ENCODE assay signal across 25 mouse cellular contexts in the genomic region with DNA sequence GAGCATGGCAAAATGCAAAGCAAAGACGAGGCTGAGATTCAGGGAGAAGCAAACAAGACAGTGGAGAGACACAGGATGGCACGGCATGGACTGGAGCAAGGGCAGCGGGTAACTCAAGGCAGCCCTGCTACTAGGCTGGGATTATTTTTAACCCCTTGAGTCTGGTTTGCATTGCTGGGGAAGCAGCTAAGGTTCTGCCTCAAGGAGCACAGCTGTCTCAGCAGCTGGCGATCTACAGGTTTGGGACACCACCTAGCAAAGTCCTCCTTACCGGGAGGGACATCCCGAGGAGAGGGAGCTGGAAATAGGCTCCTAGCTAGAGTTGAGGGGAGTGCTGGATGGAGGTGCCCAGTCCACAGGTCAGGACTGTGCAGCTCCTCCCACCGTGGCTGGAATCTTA. TPM values are rescaled to one million over a fixed set of nuclear protein-coding genes. Genes with fewer than 3 reads are reported as not detected.
"Had no signal": no experiment of that assay in that cellular context is flagged by ENCODE, and none has a peak within 500 bp of the region (broad histone marks: within the 10 kb centered on the region; RNA-seq: fewer than 3 reads in every experiment).

No protein-coding gene starts in this region.

- H3K27ac ChIP-seq: liver, embryonic 13.5 days; liver, embryonic 15.5 days; lung, embryonic 15.5 days; midbrain, embryonic 10.5 days; midbrain, embryonic 13.5 days; neural tube, embryonic 12.5 days; stomach, embryonic 15.5 days; stomach, postnatal 0 days had no signal

- H3K9me3 ChIP-seq: liver, embryonic 13.5 days; liver, embryonic 15.5 days; lung, embryonic 15.5 days; midbrain, embryonic 10.5 days; midbrain, embryonic 13.5 days; neural tube, embryonic 12.5 days; stomach, embryonic 15.5 days had no signal

- H3K27me3 ChIP-seq: lung, embryonic 15.5 days; neural tube, embryonic 12.5 days; stomach, embryonic 15.5 days had no signal

- ATAC-seq: liver, postnatal 0 days; lung, postnatal 0 days; midbrain, embryonic 13.5 days; midbrain, embryonic 16.5 days had no signal

- H3K9ac ChIP-seq: liver, embryonic 13.5 days; liver, embryonic 15.5 days; liver, postnatal 0 days; lung, embryonic 15.5 days; midbrain, embryonic 13.5 days; neural tube, embryonic 12.5 days; stomach, embryonic 15.5 days had no signal

- H3K4me3 ChIP-seq: liver, embryonic 13.5 days; liver, embryonic 15.5 days; lung, embryonic 15.5 days; midbrain, embryonic 10.5 days; midbrain, embryonic 13.5 days; neural tube, embryonic 12.5 days; stomach, embryonic 15.5 days had no signal

- DNase-seq: liver; liver, embryonic 13.5 days; liver, postnatal 0 days; lung, adult 2 months; lung, postnatal 14 days; lung, postnatal 36 days; right cerebral cortex, postnatal 14 days; thymus, adult 2 months; thymus, postnatal 14 days; thymus, postnatal 36 days had no signal

- H3K36me3 ChIP-seq: liver, embryonic 13.5 days; liver, embryonic 15.5 days; lung, embryonic 15.5 days; midbrain, embryonic 10.5 days; midbrain, embryonic 13.5 days; neural tube, embryonic 12.5 days; stomach, embryonic 15.5 days had no signal

- H3K4me2 ChIP-seq: liver, embryonic 11.5 days; liver, embryonic 13.5 days; liver, embryonic 15.5 days; lung, embryonic 15.5 days; midbrain, embryonic 13.5 days; neural tube, embryonic 12.5 days; stomach, embryonic 15.5 days had no signal

- H3K4me1 ChIP-seq: neural tube, embryonic 12.5 days had no signal

RNA-seq across cellular contexts. Expression of gene Aicda, which starts 1.7 kb away (rescaled TPM):
- total RNA-seq: megakaryocyte-erythroid progenitor cell, adult 5-6 weeks had no signal
- polyA plus RNA-seq: liver, embryonic 13.5 days; liver, embryonic 15.5 days; liver, postnatal 0 days; lung, adult 2 months; lung, embryonic 15.5 days; midbrain, embryonic 10.5 days; stomach, postnatal 0 days; testis, adult 2 months; urinary bladder, adult 2 months had no signal

RNA-seq across cellular contexts. Expression of gene Mfap5, which starts 49.6 kb away (rescaled TPM):
- total RNA-seq: megakaryocyte-erythroid progenitor cell, adult 5-6 weeks; neutrophil, adult 5-6 weeks had no signal

RNA-seq across cellular contexts. Expression of gene Gdf3, which starts 54.6 kb away (rescaled TPM):
- polyA plus RNA-seq: lung, adult 2 months; lung, embryonic 15.5 days; lung, postnatal 0 days; neural tube, embryonic 12.5 days; neural tube, embryonic 14.5 days; stomach, postnatal 0 days; urinary bladder, adult 2 months had no signal

RNA-seq across cellular contexts. Expression of gene Rimklb, which starts 56.7 kb away (rescaled TPM):
- total RNA-seq: megakaryocyte-erythroid progenitor cell, adult 5-6 weeks had no signal
- polyA plus RNA-seq: liver, postnatal 0 days had no signal
